Mouse (Mus musculus) G1E-ER4 (cell line): Measurements from ENCODE around the gene Tspan33. TPM values are rescaled to one million over a fixed set of nuclear protein-coding genes. Genes with fewer than 3 reads are reported as not detected.

ENCODE experiments used
- GATA1 ChIP-seq: IDR thresholded peaks from one replicate; pipeline ENCODE4 v1.8.0; 2012; ENCODE audit warnings: low read length, inconsistent platforms
- polyA plus RNA-seq: library from polyadenylated mRNA; stranded (reverse); fragments of >175 nt; gene quantifications from 2 replicates; pipeline ENCODE4 v1.2.3, GENCODE M21; 2012

The Tspan33 gene
- polyA plus RNA-seq, 1 experiment: 44.5 TPM

DNA sequence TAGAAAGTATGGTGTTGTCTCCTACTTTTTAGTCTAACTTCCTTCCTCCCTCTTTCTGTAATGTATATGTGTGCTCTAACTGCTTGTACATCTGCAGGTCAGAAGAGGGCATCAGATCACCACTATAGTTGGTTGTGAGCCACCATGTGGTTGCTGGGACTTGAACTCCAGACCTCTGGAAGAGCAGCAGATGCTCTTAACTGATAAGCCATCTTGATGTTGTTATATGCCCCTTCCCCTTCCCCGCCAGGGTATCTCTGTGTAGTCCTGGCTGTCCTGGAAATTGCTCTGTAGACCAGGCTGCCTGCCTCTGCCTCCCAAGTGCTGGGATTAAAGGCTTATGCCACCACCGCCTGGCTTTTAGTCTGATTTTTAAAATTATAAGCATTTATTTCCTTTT, 72.9 kb downstream of the Tspan33 start:
- TF ChIP-seq GATA1: no peak

Other genes starting within 250 kb of the Tspan33 start
- gene Atp6v1f, start 226.5 kb upstream of the Tspan33 start, polyA plus RNA-seq: 242 and 326 TPM in 2 replicates
- not detected in 2 replicates for gene Atp6v1fnb, start 222.8 kb upstream of the Tspan33 start, polyA plus RNA-seq
- 0.59 and 0.71 TPM in 2 replicates for gene Kcp, start 186.3 kb upstream of the Tspan33 start, polyA plus RNA-seq
- 2.1 and 2.6 TPM in 2 replicates for gene Irf5, start 167.6 kb upstream of the Tspan33 start, polyA plus RNA-seq
- gene Tnpo3, start 84.3 kb upstream of the Tspan33 start, polyA plus RNA-seq: 57.7 and 102 TPM in 2 replicates
- 52.2 and 65.1 TPM in 2 replicates for gene Smo, start 41.3 kb downstream of the Tspan33 start, polyA plus RNA-seq
- gene Ahcyl2, start 73.8 kb downstream of the Tspan33 start, polyA plus RNA-seq: 30.5 and 31.0 TPM in 2 replicates
- gene Strip2, start 222.8 kb downstream of the Tspan33 start, polyA plus RNA-seq: 0.09 and 0.11 TPM in 2 replicates